Mouse (Mus musculus): ENCODE data around the gene Ppp1r32.

DNA sequence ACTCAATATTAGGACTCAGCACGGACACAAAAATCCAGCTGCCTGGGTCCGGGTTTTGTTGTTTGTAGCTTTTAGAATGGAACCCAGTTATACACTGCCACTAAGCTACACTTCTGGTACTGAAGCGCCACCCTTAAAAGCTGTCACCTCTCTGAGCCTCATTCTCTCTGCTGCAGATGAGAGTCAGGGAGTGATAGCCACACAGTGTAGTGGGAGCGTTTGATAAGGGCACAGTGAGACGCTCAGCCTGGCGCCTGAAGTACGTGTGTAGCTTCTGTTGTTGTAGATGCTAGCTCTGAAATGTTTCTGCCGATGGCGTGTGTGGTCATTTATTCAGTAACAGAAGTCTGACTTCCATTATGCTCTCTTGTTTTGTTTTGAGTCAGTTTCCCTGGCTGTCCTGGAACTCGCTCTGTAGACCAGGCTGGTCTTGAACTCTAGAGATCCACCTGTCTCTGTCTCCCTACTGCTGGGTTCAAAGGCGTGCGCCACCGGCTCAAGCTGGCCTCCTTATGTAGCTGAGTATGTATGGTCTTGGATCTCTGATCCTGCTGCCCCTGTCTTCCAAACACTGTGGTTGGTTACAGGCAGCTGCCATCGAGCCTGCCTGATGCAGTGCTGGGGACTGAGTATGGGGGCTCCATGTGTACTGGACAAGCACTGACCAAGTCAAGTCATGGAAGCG, 37.9 kb downstream of the Ppp1r32 start:
- no peak for TF ChIP-seq CHD2 (IDR thresholded peaks at IDR 0.05; ENCODE audit: low read depth, low read length)
- TF ChIP-seq ZNF384 (IDR thresholded peaks at IDR 0.05; ENCODE audit: low read depth, low read length) = no peak
- TF ChIP-seq MAFK (IDR thresholded peaks at IDR 0.05; ENCODE audit: insufficient read depth, low read depth, low read length) = no peak

Measured in ES-E14 (cell line).